Mouse (Mus musculus) CH12.LX (cell line): ENCODE data around the gene Rps6ka1. TPM values are rescaled to one million over a fixed set of nuclear protein-coding genes. Genes with fewer than 3 reads are reported as not detected.
A peak's percentile ranks its signal among the peaks of the same experiment; 100 is the strongest.

Source experiments
- DNase-seq: peaks from one replicate; pipeline ENCODE4 v3.0.0-alpha.2; 2013; ENCODE audit errors: extremely low read depth
- H3K27ac ChIP-seq: 2 replicates; pipeline ENCODE4 v1.5.1; 2012; ENCODE audit warnings: low read depth, mild to moderate bottlenecking, control low read depth, moderate library complexity; ENCODE audit not compliant: insufficient read depth
- H3K27me3 ChIP-seq: replicated peaks from 2 replicates; pipeline ENCODE3; 2012; ENCODE audit warnings: inconsistent platforms
- H3K36me3 ChIP-seq, 2 experiments: replicated peaks in 1 of 2; 2 replicates each; pipeline versions ENCODE3 to v1.6.1; 2012; ENCODE audit warnings: inconsistent platforms in 1 of 2, low read length in 1 of 2, mild to moderate bottlenecking in 1 of 2, mixed read lengths in 1 of 2, moderate library complexity in 1 of 2; ENCODE audit not compliant: control insufficient read depth in 1 of 2, insufficient read depth in 1 of 2
- H3K4me1 ChIP-seq, 2 experiments: 2 replicates each; pipeline ENCODE4 v1.6.1; 2012; ENCODE audit warnings: inconsistent platforms in 1 of 2, moderate library complexity in 1 of 2; ENCODE audit not compliant: insufficient read depth in 2 of 2, control insufficient read depth in 1 of 2
- H3K4me2 ChIP-seq: 2 replicates; pipeline ENCODE4 v1.6.1; 2012; ENCODE audit warnings: low read depth, mild to moderate bottlenecking, control low read depth; ENCODE audit not compliant: poor library complexity, insufficient read depth, severe bottlenecking
- H3K4me3 ChIP-seq, 3 experiments: fragments of 150-350 bp in 1 of 3; sonication (generic) in 1 of 3; replicated peaks in 1 of 3; 2 replicates each; pipeline versions ENCODE3 to v1.5.1; 2011 to 2012; ENCODE audit warnings: low read depth in 2 of 3, low read length in 2 of 3, mild to moderate bottlenecking in 2 of 3, moderate library complexity in 2 of 3, control low read depth in 1 of 3, improper control_type of control experiment in 1 of 3, inconsistent platforms in 1 of 3, mixed read lengths in 1 of 3; ENCODE audit not compliant: poor library complexity in 1 of 3
- H3K79me2 ChIP-seq: replicated peaks from 2 replicates; pipeline ENCODE4 v1.6.1; 2012; ENCODE audit warnings: mild to moderate bottlenecking, moderate library complexity; ENCODE audit not compliant: control insufficient read depth, poor library complexity, insufficient read depth, severe bottlenecking; ENCODE audit errors: extremely low read depth
- H3K9ac ChIP-seq: 2 replicates; pipeline ENCODE4 v1.6.1; 2012; ENCODE audit warnings: low read depth, mild to moderate bottlenecking, control low read depth, moderate library complexity; ENCODE audit not compliant: insufficient read depth
- H3K9me3 ChIP-seq: replicated peaks from 2 replicates; pipeline ENCODE3; 2012; ENCODE audit warnings: low read length, inconsistent platforms, mixed read lengths
- BHLHE40 ChIP-seq: IDR thresholded peaks from 2 replicates; pipeline ENCODE4 v1.6.1; 2011; ENCODE audit warnings: mild to moderate bottlenecking, low read depth, low read length, improper control_type of control experiment
- CHD2 ChIP-seq: IDR thresholded peaks from 2 replicates; pipeline ENCODE4 v1.6.1; 2011; ENCODE audit warnings: low read length, improper control_type of control experiment
- CTCF ChIP-seq, 2 experiments: IDR thresholded peaks in 1 of 2; conservative IDR thresholded peaks in 1 of 2; 2 replicates each; pipeline ENCODE4 v1.5.1; 2011 to 2012; ENCODE audit warnings: low read depth in 2 of 2, low read length in 2 of 2, improper control_type of control experiment in 1 of 2, inconsistent platforms in 1 of 2, mild to moderate bottlenecking in 1 of 2, moderate library complexity in 1 of 2
- GABPA ChIP-seq: IDR thresholded peaks from 2 replicates; pipeline ENCODE4 v1.6.1; 2012; ENCODE audit warnings: low read depth, low read length, improper control_type of control experiment, inconsistent platforms; ENCODE audit not compliant: insufficient replicate concordance
- MAZ ChIP-seq: IDR thresholded peaks from 2 replicates; pipeline ENCODE4 v1.6.1; 2012; ENCODE audit warnings: low read depth, mild to moderate bottlenecking, inconsistent platforms, low read length, improper control_type of control experiment, moderate library complexity
- MXI1 ChIP-seq: IDR thresholded peaks from 2 replicates; pipeline ENCODE4 v1.6.1; 2011; ENCODE audit warnings: mild to moderate bottlenecking, low read depth, low read length, improper control_type of control experiment
- POLR2A ChIP-seq: IDR thresholded peaks from 2 replicates; pipeline ENCODE4 v1.6.1; 2011; ENCODE audit warnings: low read depth, mild to moderate bottlenecking, improper control_type of control experiment, low read length
- RAD21 ChIP-seq: IDR thresholded peaks from 2 replicates; pipeline ENCODE4 v1.6.1; 2011; ENCODE audit warnings: low read depth, mild to moderate bottlenecking, low read length, improper control_type of control experiment, moderate library complexity
- SMC3 ChIP-seq: IDR thresholded peaks from 2 replicates; pipeline ENCODE4 v1.6.1; 2011; ENCODE audit warnings: low read depth, low read length, improper control_type of control experiment
- USF1 ChIP-seq: IDR thresholded peaks from 2 replicates; pipeline ENCODE4 v1.6.1; 2014; ENCODE audit warnings: low read depth, mild to moderate bottlenecking, inconsistent platforms, low read length, improper control_type of control experiment
- ZC3H11A ChIP-seq: IDR thresholded peaks from 2 replicates; pipeline ENCODE4 v1.6.1; 2012; ENCODE audit warnings: low read depth, mild to moderate bottlenecking, inconsistent platforms, low read length, improper control_type of control experiment
- ZNF384 ChIP-seq: IDR thresholded peaks from 2 replicates; pipeline ENCODE4 v1.6.1; 2012; ENCODE audit warnings: low read depth, low read length, improper control_type of control experiment, inconsistent platforms
- dilution Hi-C: fragments of 300-500 bp; cut with MboI; formaldehyde crosslinking; loops from 2 replicates; pipeline ENCODE4 v1.14.3; 2020; ENCODE audit warnings: low sequenced_read_pairs; ENCODE audit not compliant: extremely low pct_unique_long_range_greater_than_20kb, extremely low pct_ligation_motif_present
- in situ Hi-C: fragments of 300-500 bp; cut with MboI; formaldehyde crosslinking; loops from 3 replicates; pipeline ENCODE4 v1.14.3; 2019; ENCODE audit warnings: low sequenced_read_pairs, low pct_ligation_motif_present, low pct_unique_long_range_greater_than_20kb, mixed read lengths
- polyA plus RNA-seq: library from polyadenylated mRNA; unstranded; fragments of >175 nt; gene quantifications from 2 replicates; pipeline ENCODE4 v1.2.1, GENCODE M21; 2012; ENCODE audit warnings: low read depth; ENCODE audit not compliant: insufficient read length
- total RNA-seq, 2 experiments: library from RNA; depleted of rRNA; stranded (reverse); fragments of 300-350 nt in 1 of 2; fragments of >200 nt in 1 of 2; gene quantifications; 2 replicates each; pipeline ENCODE4 v1.2.3; 2012 to 2014

Rps6ka1 gene
- total and polyA plus RNA-seq, 3 experiments = 72.5 to 130 (median 123) TPM

DNA sequence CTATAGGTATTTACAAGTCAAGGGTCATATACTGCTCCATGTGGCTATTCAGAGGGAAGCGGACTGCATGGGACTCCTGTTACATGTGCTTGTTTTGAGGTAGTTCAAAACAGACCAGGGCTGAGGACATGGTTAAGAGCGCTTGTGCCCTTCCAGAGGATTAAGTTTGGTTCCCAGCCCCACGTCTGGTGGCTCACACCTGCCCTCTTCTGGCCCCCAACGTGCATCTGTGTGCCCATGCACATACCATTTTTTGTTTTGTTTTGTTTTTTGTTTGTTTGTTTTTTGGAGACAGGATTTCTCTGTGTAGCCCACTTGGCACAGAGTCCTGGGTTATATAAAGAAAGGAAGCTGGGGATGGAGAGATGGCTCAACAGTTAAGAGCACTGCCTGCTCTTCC, 30.1 kb downstream of the Rps6ka1 start:
- no peak overlapping the region for H3K27ac ChIP-seq
- H3K36me3 ChIP-seq = peaks cover 75 to 93% of the 10 kb centered on the region in 2 experiments
- TF ChIP-seq BHLHE40 (no peak), RAD21 (peak; percentile 53), CTCF (conservative IDR thresholded peaks at IDR 0.05 in 1 of 2, IDR thresholded peaks at IDR 0.05 in 1 of 2; ENCODE audit: low read depth in 2 of 2, low read length in 2 of 2) (peak in 1 of 2 experiments; percentile 56; a peak in 2 of 4 replicates), POLR2A (no peak), SMC3 (peak; percentile 57), ZC3H11A (0 out of 2 replicates have a peak, but pooled peaks have one; percentile 7)

DNA sequence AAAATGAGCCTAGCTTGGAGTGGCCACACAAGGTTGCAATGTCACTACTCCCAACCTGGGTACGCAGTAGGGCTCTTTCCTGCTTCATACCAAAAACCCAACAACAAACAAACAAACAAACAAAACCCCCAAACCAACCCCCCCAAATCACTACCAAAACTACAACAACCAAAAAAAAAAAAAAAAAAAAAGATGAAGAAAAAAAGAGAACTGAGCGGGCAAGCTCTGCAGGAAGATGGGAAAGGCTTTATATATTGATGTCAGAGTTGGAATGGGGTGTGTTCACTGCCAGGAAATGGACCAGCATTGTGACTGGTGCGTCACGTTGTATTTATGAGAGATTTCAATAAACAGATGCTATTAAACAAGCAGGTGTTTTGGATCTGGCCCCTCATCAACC, 33.0 kb downstream of the Rps6ka1 start:
- no peak for DNase-seq
- dilution Hi-C loops (no loop called here), in situ Hi-C loops (no loop called here)
- TF ChIP-seq ZNF384 = peak; percentile 55
- TF ChIP-seq MXI1 = no peak
- Histone ChIP-seq H3K4me1 (peaks cover 0 to 46% of the 10 kb centered on the region in 2 experiments; a peak in 2 of 4 replicates), H3K27me3 (no peaks in the 10 kb centered on the region), H3K27ac (no peak overlapping the region), H3K9me3 (no peaks in the 10 kb centered on the region), H3K79me2 (no peaks in the 10 kb centered on the region; the same call in none of the 2 replicates), H3K9ac (no peak overlapping the region), H3K4me3 (no peak overlapping the region), H3K36me3 (peaks cover 70 to 87% of the 10 kb centered on the region in 2 experiments), H3K4me2 (no peak overlapping the region)

More for the DNA sequence above, 30.1 kb downstream of the Rps6ka1 start:
- in situ Hi-C loops (no loop called here), dilution Hi-C loops (no loop called here)
- Histone ChIP-seq H3K9me3 (no peaks in the 10 kb centered on the region), H3K9ac (no peak overlapping the region), H3K4me2 (no peak overlapping the region), H3K79me2 (no peaks in the 10 kb centered on the region; the same call in none of the 2 replicates), H3K4me3 (no peak overlapping the region), H3K27me3 (no peaks in the 10 kb centered on the region), H3K4me1 (peaks cover 0 to 50% of the 10 kb centered on the region in 2 experiments; a peak in 2 of 4 replicates)
- no peak for DNase-seq

DNA sequence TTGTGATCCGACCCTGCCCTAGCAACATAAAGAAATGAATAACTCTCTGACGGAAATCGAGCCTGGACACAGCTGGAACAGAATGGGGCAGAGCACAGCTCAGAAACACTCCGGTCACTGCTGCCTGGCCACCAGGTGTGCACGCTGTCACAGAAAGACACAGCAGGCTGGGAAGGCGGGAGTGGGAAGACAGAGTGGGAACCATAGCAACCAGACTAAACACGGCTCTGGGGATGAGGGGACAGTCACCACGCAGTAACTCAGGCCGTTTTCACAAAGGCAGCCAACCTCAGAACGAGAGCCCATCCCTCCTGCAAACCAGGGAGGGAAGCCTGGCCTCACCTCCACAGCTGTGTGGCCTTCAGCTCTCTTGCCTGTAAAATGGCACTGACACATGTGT, 34.0 kb downstream of the Rps6ka1 start:
- Histone ChIP-seq H3K4me2 (no peak overlapping the region), H3K27ac (no peak overlapping the region), H3K27me3 (no peaks in the 10 kb centered on the region), H3K4me1 (peaks cover 0 to 44% of the 10 kb centered on the region in 2 experiments; a peak in 2 of 4 replicates), H3K9me3 (no peaks in the 10 kb centered on the region), H3K4me3 (no peak overlapping the region), H3K36me3 (peaks cover 68 to 85% of the 10 kb centered on the region in 2 experiments), H3K9ac (no peak overlapping the region), H3K79me2 (no peaks in the 10 kb centered on the region; the same call in none of the 2 replicates)
- in situ Hi-C loops (no loop called here), dilution Hi-C loops (no loop called here)
- TF ChIP-seq GABPA = no peak
- TF ChIP-seq MAZ = no peak
- TF ChIP-seq USF1 = no peak
- no peak for TF ChIP-seq SMC3
- no peak for TF ChIP-seq CHD2
- no peak for DNase-seq
